Mouse (Mus musculus) kidney, adult 8-10 months (tissue): ENCODE data around the gene Snx33.
A peak's percentile ranks its signal among the peaks of the same experiment; 100 is the strongest.

Experiments
- DNase-seq, 2 experiments: peaks; one replicate each; pipeline ENCODE4 v3.0.0; 2022

Gene Snx33

GRCm38 (mm10) chr9:56889817-56890216 lies 38.4 kb downstream of the Snx33 start:
- DNase-seq, result peak; percentile 74 to 75

GRCm38 (mm10) chr9:56887581-56887980 lies 40.6 kb downstream of the Snx33 start:
- DNase-seq, result no peak

DNA sequence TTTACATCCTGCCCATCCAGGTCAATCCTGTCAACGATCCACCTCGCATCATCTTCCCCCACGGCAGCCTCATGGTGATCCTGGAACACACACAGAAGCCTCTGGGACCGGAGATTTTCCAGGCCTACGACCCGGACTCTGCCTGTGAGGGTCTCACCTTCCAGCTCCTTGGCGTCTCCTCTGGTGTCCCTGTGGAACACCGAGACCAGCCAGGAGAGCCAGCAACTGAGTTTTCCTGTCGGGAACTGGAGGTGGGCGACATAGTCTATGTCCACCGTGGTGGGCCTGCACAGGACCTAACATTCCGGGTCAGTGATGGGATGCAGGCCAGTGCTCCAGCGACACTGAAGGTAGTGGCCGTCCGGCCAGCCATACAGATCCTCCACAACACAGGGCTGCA lies 41.6 kb downstream of the Snx33 start:
- no peak for DNase-seq

DNA sequence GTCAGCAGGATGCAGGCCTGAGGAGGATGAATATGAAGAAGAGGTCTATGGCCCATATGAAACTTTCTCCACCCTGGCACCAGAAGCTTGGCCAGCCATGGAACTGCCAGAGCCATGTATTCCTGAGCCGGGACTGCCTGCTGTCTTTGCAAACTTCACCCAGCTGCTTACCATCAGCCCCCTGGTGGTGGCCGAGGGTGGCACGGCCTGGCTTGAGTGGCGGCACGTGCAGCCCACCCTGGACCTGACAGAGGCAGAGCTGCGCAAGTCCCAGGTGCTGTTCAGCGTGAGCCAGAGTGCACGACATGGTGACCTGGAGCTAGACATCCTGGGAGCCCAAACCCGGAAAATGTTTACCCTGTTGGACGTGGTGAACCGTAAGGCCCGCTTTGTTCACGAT lies 42.1 kb downstream of the Snx33 start:
- DNase-seq, result no peak

DNA sequence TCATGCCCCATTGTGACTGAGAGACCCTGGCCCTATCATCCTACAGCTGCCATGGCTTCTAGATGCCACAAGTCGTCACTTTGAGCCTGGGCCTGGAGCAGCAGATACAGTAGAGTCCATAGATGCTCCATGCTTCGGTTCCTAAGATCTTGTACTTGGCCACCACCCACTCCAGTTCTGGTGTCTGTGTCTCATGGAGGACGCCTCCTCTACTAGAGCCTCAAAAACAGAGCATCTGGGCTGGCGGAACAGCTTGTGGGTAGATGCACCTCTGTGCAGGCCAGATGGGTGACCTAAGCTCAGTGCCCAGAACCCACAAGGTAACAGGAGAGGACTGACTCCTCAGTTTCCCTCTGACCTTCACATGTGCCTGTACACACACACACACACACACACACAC lies 43.8 kb downstream of the Snx33 start:
- DNase-seq, result no peak

DNA sequence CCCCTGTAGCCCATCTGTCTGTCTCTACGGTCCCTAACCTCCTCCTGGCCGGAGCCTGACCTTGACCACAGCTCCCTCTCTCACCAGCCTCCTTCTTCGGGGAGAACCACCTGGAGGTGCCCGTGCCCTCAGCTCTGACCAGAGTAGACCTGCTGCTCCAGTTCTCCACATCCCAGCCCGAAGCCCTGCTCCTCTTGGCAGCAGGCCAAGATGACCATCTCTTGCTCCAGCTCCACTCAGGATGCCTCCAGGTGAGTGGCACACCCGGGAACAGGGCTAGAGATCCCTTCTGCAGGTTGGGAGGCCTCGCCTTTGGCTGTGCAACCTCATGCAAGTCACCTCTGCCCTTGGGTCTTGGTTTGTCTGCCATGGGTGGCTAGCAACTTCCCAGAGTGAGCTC lies 44.7 kb downstream of the Snx33 start:
- no peak for DNase-seq

DNA sequence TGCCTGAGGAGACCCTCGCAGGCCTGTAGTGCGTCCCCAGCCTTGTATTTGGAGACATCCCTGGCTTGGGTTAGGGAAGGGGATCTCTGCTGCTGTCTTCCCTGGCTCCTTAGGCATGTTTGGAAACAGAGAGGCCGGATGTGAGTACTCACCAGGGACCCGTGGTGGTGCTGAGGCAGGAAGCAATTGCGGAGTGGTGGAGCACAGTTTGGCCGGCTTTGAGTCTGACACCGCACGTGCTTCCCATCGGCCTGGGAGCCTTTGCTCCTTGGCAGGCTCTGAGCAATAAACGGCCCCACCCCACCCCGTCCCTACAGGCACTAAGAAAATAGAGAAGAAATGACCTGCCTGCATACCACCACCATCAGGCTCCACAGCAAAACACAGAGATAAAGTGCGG lies 45.4 kb downstream of the Snx33 start:
- DNase-seq, result no peak

DNA sequence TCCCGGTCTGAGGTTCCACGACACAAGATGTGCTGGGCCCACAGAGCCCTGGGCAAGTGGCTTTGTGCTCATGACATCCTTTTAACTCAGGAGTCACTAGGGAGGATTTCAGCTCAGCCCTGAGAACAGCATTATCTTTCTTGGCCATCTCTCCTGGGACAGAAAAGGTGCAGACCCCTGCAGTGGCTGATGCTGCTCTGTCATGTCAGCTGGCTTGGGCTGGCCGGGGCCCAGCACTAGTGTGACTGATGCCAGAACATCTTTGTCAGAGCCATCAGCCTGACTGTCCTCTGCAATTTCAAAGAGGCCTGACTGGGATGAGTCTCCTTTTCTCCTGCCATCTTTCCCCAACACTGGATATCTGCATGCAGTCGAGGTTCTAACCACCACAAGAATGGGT lies 45.9 kb downstream of the Snx33 start:
- DNase-seq, result no peak

DNA sequence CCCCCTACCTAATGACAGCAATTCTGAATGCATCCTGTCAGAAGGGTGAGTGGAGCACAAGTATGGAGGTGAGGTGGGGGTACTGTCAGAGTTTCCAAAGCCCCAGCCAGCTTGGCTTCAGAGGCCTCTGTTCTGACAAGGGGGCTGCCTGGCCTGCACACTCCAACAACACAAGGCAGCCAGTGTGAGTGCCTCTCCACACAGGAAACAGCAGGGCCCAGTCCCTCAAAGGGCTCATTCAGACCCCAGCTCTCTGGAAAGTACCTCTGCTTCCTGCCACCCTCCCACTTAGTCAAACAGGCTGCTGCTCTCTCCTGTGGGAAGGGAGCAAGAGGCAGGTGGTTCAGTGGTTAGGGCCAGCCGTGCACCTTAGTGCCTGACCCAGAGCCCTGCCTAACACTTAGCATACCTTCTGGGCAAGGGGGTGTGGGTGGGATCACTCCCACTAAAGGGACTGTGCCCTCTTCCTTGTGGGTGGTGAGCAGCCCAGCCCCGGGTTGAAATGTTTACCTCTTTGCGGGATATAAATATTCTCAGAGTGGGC lies 46.6 kb downstream of the Snx33 start:
- DNase-seq, result no peak

GRCm38 (mm10) chr9:56880790-56881189 lies 47.4 kb downstream of the Snx33 start:
- DNase-seq, result no peak

GRCm38 (mm10) chr9:56877284-56877683 lies 50.9 kb downstream of the Snx33 start:
- no peak for DNase-seq

DNA sequence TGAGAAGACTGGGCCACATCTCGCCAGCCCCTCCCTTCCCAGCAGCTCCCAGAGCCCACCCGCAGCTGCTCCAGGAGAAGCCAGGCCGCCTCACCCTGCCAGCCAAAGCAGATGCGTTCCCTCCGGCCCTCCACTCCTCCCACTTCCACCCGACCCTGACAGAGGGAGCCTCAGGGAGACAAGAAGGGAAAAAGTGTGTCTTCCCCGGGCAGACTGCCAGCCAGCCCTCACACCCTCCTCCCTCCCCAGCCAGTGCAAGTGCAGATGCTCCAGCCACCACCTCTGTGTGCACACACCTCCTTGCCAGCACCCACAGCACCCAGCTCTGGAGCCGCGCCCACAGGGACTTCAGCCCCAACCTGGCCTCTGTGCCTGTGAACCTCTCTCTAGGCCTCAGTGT lies 51.4 kb downstream of the Snx33 start:
- DNase-seq, result peak; percentile 38 to 56

GRCm38 (mm10) chr9:56873097-56873496 lies 55.1 kb downstream of the Snx33 start:
- no peak for DNase-seq

- DNase-seq, result no peak
Measured at GRCm38 (mm10) chr9:56872105-56872903, 55.9 kb downstream of the Snx33 start.

- no peak for DNase-seq
Measured at GRCm38 (mm10) chr9:56871191-56871590, 57.0 kb downstream of the Snx33 start.

GRCm38 (mm10) chr9:56870778-56871177 lies 57.4 kb downstream of the Snx33 start:
- DNase-seq, result no peak

- DNase-seq, result peak; percentile 90 to 91
Measured at GRCm38 (mm10) chr9:56869552-56869951, 58.6 kb downstream of the Snx33 start.

DNA sequence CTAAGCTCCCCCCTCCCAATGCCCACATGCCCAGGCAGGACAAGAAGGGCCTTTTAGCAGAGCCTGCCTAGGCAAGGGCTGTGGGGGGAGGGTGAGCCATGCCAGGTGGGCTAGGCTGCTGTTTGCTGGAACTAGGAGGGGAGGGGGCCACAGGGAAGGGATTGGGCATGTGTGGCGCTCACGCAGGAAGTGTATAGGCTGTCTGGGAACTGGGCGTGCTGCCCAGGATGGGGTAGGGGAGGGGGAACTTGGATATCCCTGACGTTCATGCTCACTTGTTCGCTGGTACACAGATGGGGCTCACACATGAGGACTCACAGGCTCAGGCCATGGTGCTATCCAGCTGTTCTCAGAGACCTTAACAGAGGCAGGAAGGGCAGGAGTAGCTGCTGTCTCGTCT lies 59.9 kb downstream of the Snx33 start:
- DNase-seq, result no peak
